Mouse (Mus musculus): Measurements from ENCODE around the gene Praf2.

- no peak for TF ChIP-seq CTCF (IDR thresholded peaks at IDR 0.05; ENCODE audit: borderline replicate concordance, insufficient read depth, low read length)
- TF ChIP-seq POLR2A (IDR thresholded peaks at IDR 0.05; ENCODE audit: low read depth, low read length), result no peak
Observed at GRCm38 (mm10) chrX:7680057-7680412, 48.2 kb upstream of the Praf2 start.

Measured in embryonic fibroblast, embryonic 13.5 days (primary cell).